Mouse (Mus musculus): ENCODE measurements around the gene Wfdc15a. TPM values are rescaled to one million over a fixed set of nuclear protein-coding genes. Genes with fewer than 3 reads are reported as not detected.

Wfdc15a gene
- total RNA-seq, 2 experiments from 2014 or later = not detected

DNA sequence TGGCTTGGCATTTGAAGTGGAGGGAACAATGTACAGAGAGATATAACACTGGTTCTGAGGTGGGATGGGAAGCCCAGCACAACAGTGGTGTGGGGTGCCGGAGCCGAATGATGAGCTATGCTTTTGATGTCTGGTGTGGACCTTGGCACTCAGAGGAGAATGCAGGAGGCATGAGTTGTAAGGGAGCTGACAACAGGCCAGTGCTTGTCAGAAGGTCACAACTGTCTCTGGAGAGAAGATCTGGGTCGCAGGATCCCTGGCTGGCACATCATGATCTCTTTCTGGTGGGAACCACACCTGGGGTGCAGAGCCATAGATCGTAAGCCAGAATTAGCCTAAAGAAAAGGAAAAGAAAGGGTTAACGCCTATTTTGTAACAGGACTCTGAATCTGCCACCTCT is 22.1 kb downstream of the Wfdc15a start:
- DNase-seq (ENCODE audit: low spot score in 2 of 2) = no peak

DNA sequence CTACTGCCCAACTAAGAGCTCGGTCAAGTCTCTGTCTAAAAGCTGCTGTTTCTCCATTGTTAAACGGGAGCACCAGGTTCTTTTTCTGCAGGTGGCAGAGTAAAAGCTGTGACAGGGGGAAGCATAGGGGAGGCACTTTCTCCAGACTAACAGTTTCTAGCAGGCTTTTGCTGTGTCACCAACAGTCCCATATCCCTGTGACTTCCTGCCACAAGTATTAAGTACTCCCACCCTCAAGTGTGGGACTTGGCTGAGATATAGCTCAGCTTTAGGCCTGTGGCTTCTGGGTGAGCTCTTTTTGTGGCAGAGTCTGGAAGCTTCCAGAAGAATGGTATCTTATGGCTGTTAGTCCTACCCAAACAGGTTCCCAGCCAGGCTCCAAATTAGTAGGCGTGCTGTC is 24.1 kb downstream of the Wfdc15a start:
- DNase-seq (ENCODE audit: low spot score in 2 of 2) = no peak

DNA sequence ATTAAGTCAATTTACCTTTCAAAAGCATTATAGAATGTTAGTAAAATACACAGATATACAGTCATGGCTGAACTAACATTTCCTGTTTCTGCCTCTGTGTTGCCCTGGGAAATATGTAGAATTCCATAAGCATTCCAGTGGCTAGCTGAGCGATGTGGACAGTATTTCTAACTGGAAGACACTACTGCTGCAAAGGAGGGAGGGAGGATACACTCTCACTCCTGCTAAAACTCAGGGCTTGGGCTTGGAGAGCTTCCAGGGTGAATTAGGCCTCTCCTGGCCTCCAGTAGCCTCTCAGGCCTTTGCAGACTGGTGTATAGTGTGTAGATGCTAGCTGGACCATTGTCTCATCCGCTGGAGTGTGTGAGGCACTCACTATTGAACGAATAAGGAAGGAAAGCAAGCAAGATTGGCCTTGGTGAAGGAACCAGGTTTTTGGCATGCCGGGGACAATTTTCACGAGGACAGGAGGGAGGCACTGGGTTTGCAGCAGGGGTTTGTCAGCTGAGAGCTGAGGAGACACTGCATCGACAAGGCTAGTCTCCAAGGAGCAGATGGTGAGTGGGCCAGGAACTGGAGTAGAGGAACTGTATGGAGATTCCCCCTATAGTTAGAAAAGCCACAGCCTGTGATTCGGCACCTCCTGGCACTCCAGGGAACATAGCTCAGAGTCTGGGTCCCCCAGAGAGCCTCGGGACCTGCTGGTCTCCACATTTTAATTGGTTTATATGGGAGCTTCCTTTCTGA is 25.1 kb downstream of the Wfdc15a start:
- no peak for DNase-seq (ENCODE audit: low spot score in 2 of 2)

DNA sequence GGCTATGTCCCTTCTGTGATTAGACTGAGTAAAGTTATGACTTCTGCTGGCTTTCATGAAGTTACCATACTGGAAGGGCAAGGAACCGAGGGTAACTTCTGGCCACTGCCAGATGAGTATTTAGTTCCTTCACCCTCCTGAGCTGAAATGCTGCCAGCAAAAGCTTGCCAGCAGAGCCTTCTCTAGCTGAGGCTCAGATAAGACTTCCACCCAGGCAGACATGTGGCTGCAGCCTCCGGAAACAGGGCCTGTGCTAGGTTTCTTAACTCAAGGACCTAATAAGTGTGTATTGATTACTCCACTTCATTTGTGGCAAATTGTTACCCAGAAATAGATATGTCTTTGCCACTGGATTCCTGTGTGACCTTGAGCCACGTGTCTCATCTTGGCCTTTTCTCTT is 26.5 kb downstream of the Wfdc15a start:
- DNase-seq (ENCODE audit: low spot score in 2 of 2) = no peak

DNA sequence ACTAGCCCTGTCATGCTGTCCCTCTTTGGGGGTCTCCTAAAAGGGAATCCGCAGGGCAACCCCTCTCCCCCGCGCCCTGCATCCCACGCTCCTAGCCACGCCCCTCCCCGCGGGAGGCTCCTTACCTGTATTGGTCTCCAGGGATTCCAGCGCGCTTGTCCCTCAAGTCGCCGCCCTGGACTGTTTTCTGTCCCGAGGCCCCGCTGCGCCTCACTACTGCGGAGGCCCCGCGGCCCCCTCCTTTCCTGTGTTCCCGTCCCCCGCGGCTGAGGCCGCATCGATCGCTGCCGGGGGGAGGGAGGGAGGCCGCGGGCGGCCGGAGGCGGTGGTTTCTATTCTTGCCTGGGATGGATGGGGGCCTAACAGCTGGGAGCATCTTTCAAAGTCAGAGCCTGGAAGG is 29.0 kb downstream of the Wfdc15a start, which contains the start of gene Kcns1:
Gene Kcns1 (minus strand): TSS at position 212 of the 400 bp plus-strand sequence.
- no peak for DNase-seq (ENCODE audit: low spot score in 2 of 2)

DNA sequence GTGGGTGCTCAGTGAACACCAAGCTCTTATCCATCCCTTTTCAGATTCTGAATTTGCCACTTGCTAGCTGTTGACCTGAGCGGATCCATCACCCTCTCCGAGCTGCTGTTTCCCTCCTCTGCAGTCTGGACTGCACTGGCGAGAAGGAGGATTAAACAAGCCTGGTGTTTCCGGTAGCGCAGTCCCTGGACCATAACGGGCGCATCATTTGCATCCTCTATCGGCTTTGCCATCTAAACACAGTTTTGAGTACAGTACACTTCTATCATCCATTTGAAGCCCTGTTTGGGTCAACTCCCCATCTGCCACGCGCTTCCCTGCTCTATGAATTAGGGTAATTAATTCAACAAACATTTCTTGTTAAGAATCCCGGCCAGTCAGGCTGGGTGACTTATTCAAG is 29.6 kb downstream of the Wfdc15a start:
- no peak for DNase-seq (ENCODE audit: low spot score in 2 of 2)

DNA sequence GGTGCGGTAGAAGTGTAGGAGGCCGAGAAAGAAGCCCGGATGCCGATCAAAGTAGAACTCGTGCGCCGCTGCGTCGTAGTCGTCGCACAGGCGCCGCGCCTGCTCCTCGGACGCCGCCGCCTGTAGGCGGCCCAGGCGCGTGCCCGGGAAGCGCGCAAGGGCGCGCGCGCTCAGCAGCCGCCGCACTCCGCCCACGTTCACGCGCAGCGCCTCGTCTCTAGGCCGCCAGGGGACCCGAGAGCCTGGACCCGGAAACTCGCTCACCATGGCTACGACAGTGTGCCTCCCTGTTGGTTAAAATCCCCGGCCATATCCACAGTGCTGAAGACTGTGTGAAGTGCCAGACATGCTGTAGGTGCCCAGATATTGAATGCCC is 31.4 kb downstream of the Wfdc15a start:
- DNase-seq (ENCODE audit: low spot score in 2 of 2) = no peak

DNA sequence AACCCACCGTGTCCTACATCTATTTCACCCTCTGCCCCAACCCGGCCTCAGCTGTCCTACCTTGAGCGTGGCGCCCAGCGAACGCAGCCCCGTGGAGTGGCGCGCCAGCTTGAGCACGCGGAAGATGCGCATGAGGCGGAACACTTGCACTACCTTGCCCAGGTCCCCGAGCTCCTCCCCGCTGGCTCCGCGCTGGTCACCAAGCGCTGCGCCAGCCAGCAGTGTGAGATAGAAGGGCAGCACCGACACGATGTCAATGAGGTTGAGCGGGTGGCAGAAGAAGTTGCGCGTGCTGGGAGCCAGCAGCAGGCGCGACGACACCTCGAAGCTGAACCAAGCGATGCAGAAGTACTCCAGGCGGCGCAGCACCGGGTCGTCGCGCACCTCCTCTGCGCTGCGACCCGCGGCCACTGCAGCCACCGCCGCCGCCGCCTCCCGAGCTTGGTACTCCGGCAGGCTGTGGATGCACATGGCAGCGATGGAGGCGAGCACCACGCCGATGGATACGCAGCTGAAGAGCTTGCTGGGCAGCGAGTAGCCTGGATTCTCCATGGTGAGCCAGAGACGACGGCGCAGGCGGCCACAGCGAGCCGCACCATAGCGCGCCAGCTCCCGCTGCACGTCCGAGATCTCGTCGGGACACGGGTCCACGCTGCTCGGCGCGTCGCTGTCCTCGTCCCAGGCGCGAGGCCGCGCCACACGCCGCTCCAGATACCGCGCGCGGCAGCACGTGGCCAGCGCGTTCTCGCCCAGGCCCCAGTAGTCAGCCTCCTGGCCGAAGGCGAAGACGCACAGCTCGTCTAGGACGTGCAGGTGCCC is 32.0 kb downstream of the Wfdc15a start:
- DNase-seq (ENCODE audit: low spot score in 2 of 2) = no peak

DNA sequence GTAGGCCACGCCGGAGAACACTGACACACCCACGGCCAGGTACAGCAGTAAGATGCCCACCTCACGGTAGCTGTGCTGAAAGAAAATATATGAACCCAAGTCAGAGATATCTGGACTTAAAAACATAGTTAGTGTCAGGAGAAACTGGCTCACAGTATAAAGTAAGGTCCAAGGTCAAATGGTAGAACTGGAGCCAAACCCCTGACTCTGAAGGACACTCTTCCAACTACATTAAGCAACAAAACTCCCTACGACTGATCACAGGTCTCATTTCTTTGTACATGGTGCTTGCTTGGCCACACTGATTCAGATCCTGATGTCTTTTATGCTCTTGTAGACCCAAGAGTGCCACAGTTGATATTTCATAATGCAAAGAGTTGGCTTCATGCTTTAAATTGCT is 35.0 kb downstream of the Wfdc15a start:
- DNase-seq (ENCODE audit: low spot score in 2 of 2) = no peak

DNA sequence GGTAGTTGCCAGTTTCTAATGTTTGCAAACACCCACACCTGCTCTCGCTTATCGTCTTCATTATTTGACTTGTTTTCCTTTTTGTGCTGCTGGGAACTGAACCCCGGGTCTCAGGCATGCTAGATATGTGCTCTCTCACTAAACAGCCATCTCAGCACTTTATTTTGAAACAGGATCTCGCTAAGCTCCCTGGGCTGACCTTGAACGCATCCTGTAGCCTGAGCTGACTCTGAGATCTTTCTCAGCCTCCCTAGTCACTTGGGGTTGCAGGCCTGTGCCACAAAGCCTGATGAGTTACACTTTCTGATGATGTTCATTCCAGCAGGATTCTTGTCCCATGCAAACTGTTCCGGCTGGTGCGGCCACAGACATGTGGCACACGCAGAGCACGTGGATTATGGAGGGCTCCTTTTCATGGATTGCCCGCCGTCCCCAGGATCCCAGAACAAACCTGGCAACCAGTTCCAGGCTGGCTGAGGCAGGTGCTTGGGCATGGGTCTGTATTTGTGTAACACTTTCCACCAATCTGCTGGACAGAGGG is 38.3 kb downstream of the Wfdc15a start:
- DNase-seq (ENCODE audit: low spot score in 2 of 2) = no peak

DNA sequence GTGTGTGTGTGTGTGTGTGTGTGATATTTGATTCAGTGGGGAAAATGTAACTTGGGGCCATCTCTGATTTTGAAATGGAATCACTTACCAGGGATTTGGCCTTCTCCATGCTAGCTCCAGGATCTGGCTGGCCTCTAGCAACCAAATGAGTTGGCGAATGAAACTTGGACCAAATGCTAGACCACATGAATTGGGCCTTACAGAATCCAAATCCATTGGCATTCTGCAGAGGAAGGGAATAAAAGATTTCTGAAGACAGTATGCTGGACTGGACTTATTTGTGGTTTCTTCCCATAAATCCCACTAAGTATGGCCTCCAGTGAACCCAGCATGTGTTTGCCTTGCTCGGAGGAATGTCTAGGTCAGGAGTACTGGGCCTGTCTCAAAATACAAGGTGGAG is 41.1 kb downstream of the Wfdc15a start:
- no peak for DNase-seq (ENCODE audit: low spot score in 2 of 2)

DNA sequence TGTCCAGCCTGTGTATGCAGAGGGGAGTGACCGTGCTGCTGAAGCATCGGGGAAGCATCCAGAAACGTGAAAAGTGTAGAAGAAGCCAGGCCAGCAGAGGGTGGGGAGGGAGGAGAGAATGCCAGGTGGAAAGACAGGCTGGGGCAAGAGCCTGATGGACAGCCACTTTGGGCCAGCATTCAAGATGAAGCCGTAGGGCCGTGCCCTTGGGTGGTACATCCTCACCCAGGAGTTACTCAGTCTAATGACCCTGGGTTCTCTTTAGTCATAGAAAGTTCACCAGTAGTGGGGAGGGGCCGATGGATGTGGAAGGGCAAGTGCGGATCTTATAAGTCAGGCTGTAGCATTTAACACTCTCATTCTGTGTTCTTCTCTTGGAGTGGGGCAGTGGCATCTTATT is 43.8 kb downstream of the Wfdc15a start:
- DNase-seq (ENCODE audit: low spot score in 2 of 2) = no peak

DNA sequence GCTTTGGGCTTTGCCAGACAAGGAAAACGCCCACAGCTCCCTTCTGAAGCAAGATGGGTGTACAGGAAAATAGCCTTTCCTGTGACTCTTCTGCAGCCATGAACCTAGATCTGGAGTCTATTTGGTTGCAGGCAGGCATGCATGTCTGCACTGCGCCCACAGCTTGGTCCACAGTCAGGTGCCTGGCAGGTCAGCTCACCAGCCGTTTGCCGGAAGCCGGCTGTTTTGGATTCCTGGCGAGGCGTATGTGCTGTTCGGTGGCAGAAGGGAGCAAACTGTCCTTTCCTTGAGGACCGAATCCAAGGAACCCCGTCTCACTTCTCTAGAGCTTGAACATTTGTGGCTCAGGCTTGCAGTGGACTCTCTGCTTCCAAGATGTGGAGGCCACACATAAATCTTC is 45.9 kb downstream of the Wfdc15a start:
- no peak for DNase-seq (ENCODE audit: low spot score in 2 of 2)

DNA sequence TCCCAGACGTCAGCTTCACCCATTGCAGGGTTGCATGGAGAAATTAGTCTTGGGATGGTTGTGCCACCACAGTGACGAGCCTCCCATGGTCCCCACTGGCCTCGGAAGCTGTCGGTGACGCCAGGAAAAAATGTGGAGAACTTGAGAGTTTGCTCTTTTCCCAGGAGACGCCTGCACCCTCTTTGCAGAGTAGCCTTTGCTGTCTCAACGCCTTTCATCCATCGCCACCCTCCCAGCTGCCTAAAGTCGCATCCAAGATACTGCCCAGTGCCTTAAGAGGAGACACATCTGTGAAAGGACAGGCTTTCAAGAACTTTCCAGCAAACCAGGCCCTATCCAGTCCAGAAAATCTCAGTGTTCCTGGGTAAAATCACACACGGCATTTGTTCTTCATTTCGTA is 47.6 kb downstream of the Wfdc15a start:
- no peak for DNase-seq (ENCODE audit: low spot score in 2 of 2)

DNA sequence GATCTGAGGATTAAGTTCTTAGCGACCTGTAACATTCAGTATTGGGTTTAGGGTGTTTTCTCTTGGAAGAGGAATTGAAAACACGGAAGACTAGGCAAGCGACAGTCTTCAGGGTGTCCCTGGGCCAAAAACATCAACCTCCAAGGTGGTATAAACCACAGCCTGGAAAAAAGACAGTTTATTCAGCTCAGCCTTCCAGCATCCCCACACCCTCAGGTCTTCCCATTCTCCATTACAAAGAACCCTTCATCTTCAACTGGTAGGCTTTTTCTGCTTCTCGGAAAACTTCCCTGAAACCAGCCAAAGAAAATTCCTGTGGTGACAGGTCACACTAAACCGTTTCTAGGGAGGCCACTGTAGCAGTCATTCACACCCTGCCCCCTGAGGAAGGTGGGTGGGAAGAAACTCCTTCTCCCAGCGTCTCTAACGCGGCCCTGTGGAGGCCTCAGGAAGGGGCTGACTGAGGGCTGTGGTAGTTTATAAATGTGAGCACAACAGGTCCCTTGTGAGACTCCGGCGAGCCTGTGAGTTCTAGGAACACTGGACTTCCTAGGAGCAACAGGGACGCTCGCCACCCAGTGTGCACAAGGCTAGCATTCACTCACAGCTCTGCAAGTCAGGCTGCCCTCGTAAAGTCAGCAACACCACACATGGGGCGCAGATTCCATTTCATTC is 49.7 kb downstream of the Wfdc15a start:
- no peak for DNase-seq (ENCODE audit: low spot score in 2 of 2)

Other genes with a start within 250 kb of the Wfdc15a start
- gene Ywhab, start 205.2 kb downstream of the Wfdc15a start, total RNA-seq (2021) = 100 to 1,000 TPM; 129 to 132 TPM
- 1 to 10 TPM; 3.8 to 4.8 TPM for gene Pabpc1l, start 174.7 kb downstream of the Wfdc15a start, total RNA-seq (2021)
- 10 to 100 TPM; 19.1 to 21.3 TPM for gene Stk4, start 129.8 kb downstream of the Wfdc15a start, total RNA-seq (2021)
- 10 to 100 TPM; 25.2 to 25.4 TPM for gene Tomm34, start 129.0 kb downstream of the Wfdc15a start, total RNA-seq (2021)
- under 1 TPM; 0.21 to 0.52 TPM for gene Kcns1, start 29.0 kb downstream of the Wfdc15a start, total RNA-seq (2021)
- not detected for gene Wfdc5, start 17.4 kb downstream of the Wfdc15a start, total RNA-seq (2021)
- not detected for gene Wfdc12, start 9.5 kb downstream of the Wfdc15a start, total RNA-seq (2021)
- gene Wfdc15b, start 21.5 kb upstream of the Wfdc15a start, total RNA-seq (2021) = not detected
- not detected for gene Svs2, start 38.3 kb upstream of the Wfdc15a start, total RNA-seq (2021)
- gene Svs3b, start 56.5 kb upstream of the Wfdc15a start, total RNA-seq (2021) = not detected
- not detected for gene Svs4, start 78.3 kb upstream of the Wfdc15a start, total RNA-seq (2021)
- not detected for gene Svs3a, start 89.1 kb upstream of the Wfdc15a start, total RNA-seq (2021)
- not detected for gene Svs6, start 116.6 kb upstream of the Wfdc15a start, total RNA-seq (2021)
- gene Svs5, start 132.6 kb upstream of the Wfdc15a start, total RNA-seq (2021) = not detected
- under 1 TPM; 0.57 to 0.76 TPM for gene Slpi, start 189.0 kb upstream of the Wfdc15a start, total RNA-seq (2021)
- under 1 TPM; 0.13 to 0.15 TPM for gene Rbpjl, start 203.0 kb upstream of the Wfdc15a start, total RNA-seq (2021)
- 1 to 10 TPM; 5.5 to 6.0 TPM for gene Matn4, start 205.0 kb upstream of the Wfdc15a start, total RNA-seq (2021)
- gene Sdc4, start 243.8 kb upstream of the Wfdc15a start, total RNA-seq (2021) = 10 to 100 TPM; 58.1 to 60.1 TPM